Mouse (Mus musculus) C2C12 (cell line): Measurements from ENCODE around the gene Asic3.

Source experiments
- CEBPB ChIP-seq: IDR thresholded peaks from one replicate; pipeline ENCODE4 v1.6.1; 2011; ENCODE audit warnings: low read depth, mild to moderate bottlenecking, control low read depth, moderate library complexity
- CTCF ChIP-seq: IDR thresholded peaks from one replicate; pipeline ENCODE4 v1.5.1; 2011; ENCODE audit not compliant: control insufficient read depth, insufficient read depth, insufficient read length
- MAX ChIP-seq: IDR thresholded peaks from one replicate; pipeline ENCODE4 v1.6.1; 2011; ENCODE audit warnings: mild to moderate bottlenecking, control low read depth
- MYOD1 ChIP-seq: IDR thresholded peaks from one replicate; pipeline ENCODE4 v1.6.1; 2011; ENCODE audit warnings: low read depth; ENCODE audit not compliant: control insufficient read depth, insufficient read length
- MYOG ChIP-seq: IDR thresholded peaks from one replicate; pipeline ENCODE4 v1.6.1; 2011; ENCODE audit not compliant: control insufficient read depth, insufficient read length; ENCODE audit errors: extremely low read depth
- USF1 ChIP-seq: IDR thresholded peaks from one replicate; pipeline ENCODE4 v1.6.1; 2011; ENCODE audit warnings: low read depth, mild to moderate bottlenecking, control low read depth, moderate library complexity

- TF ChIP-seq USF1 = no peak
- TF ChIP-seq CTCF = no peak
- TF ChIP-seq MYOG = no peak
- TF ChIP-seq MYOD1 = peak; percentile 53
- peak; percentile 85 for TF ChIP-seq CEBPB
- TF ChIP-seq MAX = no peak
Observed at GRCm38 (mm10) chr5:24392724-24393123, 20.5 kb upstream of the Asic3 start.
